Mouse (Mus musculus): ENCODE measurements around the gene Htra3. TPM values are rescaled to one million over a fixed set of nuclear protein-coding genes. Genes with fewer than 3 reads are reported as not detected.
A peak's percentile ranks its signal among the peaks of the same experiment; 100 is the strongest.

Htra3 gene
- polyA plus RNA-seq, 1 experiment = 6.9 TPM

- TF ChIP-seq POLR2A (IDR thresholded peaks at IDR 0.05; ENCODE audit: extremely low read depth, insufficient read depth, low read length) = no peak
- TF ChIP-seq CTCF (IDR thresholded peaks at IDR 0.05; ENCODE audit: extremely low read depth, insufficient read depth, low read length) = no peak
- H3K4me3 ChIP-seq (ENCODE audit: insufficient read depth, low read length) = no peak overlapping the region
- no peak overlapping the region for H3K27ac ChIP-seq (ENCODE audit: insufficient read depth, low read length)
- no peaks in the 10 kb centered on the region for H3K4me1 ChIP-seq (ENCODE audit: control insufficient read depth, insufficient read depth, low read length)
Measured at GRCm38 (mm10) chr5:35629333-35629732, 50.2 kb downstream of the Htra3 start.

GRCm38 (mm10) chr5:35628685-35629084 is 50.9 kb downstream of the Htra3 start:
- no peaks in the 10 kb centered on the region for H3K4me1 ChIP-seq (ENCODE audit: control insufficient read depth, insufficient read depth, low read length)
- H3K27ac ChIP-seq (ENCODE audit: insufficient read depth, low read length) = no peak overlapping the region

GRCm38 (mm10) chr5:35627307-35627840 is 52.2 kb downstream of the Htra3 start:
- Histone ChIP-seq H3K4me3 (ENCODE audit: insufficient read depth, low read length) (no peak overlapping the region), H3K4me1 (ENCODE audit: control insufficient read depth, insufficient read depth, low read length) (no peaks in the 10 kb centered on the region), H3K27ac (ENCODE audit: insufficient read depth, low read length) (no peak overlapping the region)
- TF ChIP-seq POLR2A (IDR thresholded peaks at IDR 0.05; ENCODE audit: extremely low read depth, insufficient read depth, low read length) (no peak), CTCF (IDR thresholded peaks at IDR 0.05; ENCODE audit: extremely low read depth, insufficient read depth, low read length) (peak; percentile 25)

More at GRCm38 (mm10) chr5:35628685-35629084, 50.9 kb downstream of the Htra3 start:
- H3K4me3 ChIP-seq (ENCODE audit: insufficient read depth, low read length) = no peak overlapping the region
- TF ChIP-seq POLR2A (IDR thresholded peaks at IDR 0.05; ENCODE audit: extremely low read depth, insufficient read depth, low read length) (no peak), CTCF (IDR thresholded peaks at IDR 0.05; ENCODE audit: extremely low read depth, insufficient read depth, low read length) (no peak)

- H3K4me1 ChIP-seq (ENCODE audit: control insufficient read depth, insufficient read depth, low read length) = no peaks in the 10 kb centered on the region
- no peak overlapping the region for H3K27ac ChIP-seq (ENCODE audit: insufficient read depth, low read length)
- no peak for TF ChIP-seq POLR2A (IDR thresholded peaks at IDR 0.05; ENCODE audit: extremely low read depth, insufficient read depth, low read length)
- H3K4me3 ChIP-seq (ENCODE audit: insufficient read depth, low read length) = no peak overlapping the region
Measured at GRCm38 (mm10) chr5:35626408-35626807, 53.2 kb downstream of the Htra3 start.

- TF ChIP-seq CTCF (IDR thresholded peaks at IDR 0.05; ENCODE audit: extremely low read depth, insufficient read depth, low read length) (no peak), POLR2A (IDR thresholded peaks at IDR 0.05; ENCODE audit: extremely low read depth, insufficient read depth, low read length) (no peak)
- H3K27ac ChIP-seq (ENCODE audit: insufficient read depth, low read length) = no peak overlapping the region
- H3K4me1 ChIP-seq (ENCODE audit: control insufficient read depth, insufficient read depth, low read length) = no peaks in the 10 kb centered on the region
- H3K4me3 ChIP-seq (ENCODE audit: insufficient read depth, low read length) = no peak overlapping the region
Measured at GRCm38 (mm10) chr5:35624751-35625239, 54.8 kb downstream of the Htra3 start.

- Histone ChIP-seq H3K4me3 (ENCODE audit: insufficient read depth, low read length) (no peak overlapping the region), H3K27ac (ENCODE audit: insufficient read depth, low read length) (no peak overlapping the region), H3K4me1 (ENCODE audit: control insufficient read depth, insufficient read depth, low read length) (no peaks in the 10 kb centered on the region)
- TF ChIP-seq POLR2A (IDR thresholded peaks at IDR 0.05; ENCODE audit: extremely low read depth, insufficient read depth, low read length) (no peak), CTCF (IDR thresholded peaks at IDR 0.05; ENCODE audit: extremely low read depth, insufficient read depth, low read length) (no peak)
Measured at GRCm38 (mm10) chr5:35623831-35624230, 55.8 kb downstream of the Htra3 start.

GRCm38 (mm10) chr5:35621114-35621513 is 58.5 kb downstream of the Htra3 start:
- Histone ChIP-seq H3K4me3 (ENCODE audit: insufficient read depth, low read length) (no peak overlapping the region), H3K27ac (ENCODE audit: insufficient read depth, low read length) (no peak overlapping the region), H3K4me1 (ENCODE audit: control insufficient read depth, insufficient read depth, low read length) (no peaks in the 10 kb centered on the region)
- TF ChIP-seq POLR2A (IDR thresholded peaks at IDR 0.05; ENCODE audit: extremely low read depth, insufficient read depth, low read length) (no peak), CTCF (IDR thresholded peaks at IDR 0.05; ENCODE audit: extremely low read depth, insufficient read depth, low read length) (no peak)

- H3K4me1 ChIP-seq (ENCODE audit: control insufficient read depth, insufficient read depth, low read length) = no peaks in the 10 kb centered on the region
- H3K27ac ChIP-seq (ENCODE audit: insufficient read depth, low read length) = no peak overlapping the region
- no peak for TF ChIP-seq POLR2A (IDR thresholded peaks at IDR 0.05; ENCODE audit: extremely low read depth, insufficient read depth, low read length)
- no peak for TF ChIP-seq CTCF (IDR thresholded peaks at IDR 0.05; ENCODE audit: extremely low read depth, insufficient read depth, low read length)
Measured at GRCm38 (mm10) chr5:35616943-35617342, 62.6 kb downstream of the Htra3 start.

GRCm38 (mm10) chr5:35612722-35613121 is 66.9 kb downstream of the Htra3 start:
- peaks cover 2% of the 10 kb centered on the region; the same call in 1 of the 2 replicates for H3K4me1 ChIP-seq (ENCODE audit: control insufficient read depth, insufficient read depth, low read length)
- no peak overlapping the region for H3K27ac ChIP-seq (ENCODE audit: insufficient read depth, low read length)
- no peak overlapping the region for H3K4me3 ChIP-seq (ENCODE audit: insufficient read depth, low read length)
- TF ChIP-seq POLR2A (IDR thresholded peaks at IDR 0.05; ENCODE audit: extremely low read depth, insufficient read depth, low read length) (no peak), CTCF (IDR thresholded peaks at IDR 0.05; ENCODE audit: extremely low read depth, insufficient read depth, low read length) (no peak)

More at GRCm38 (mm10) chr5:35616943-35617342, 62.6 kb downstream of the Htra3 start:
- H3K4me3 ChIP-seq (ENCODE audit: insufficient read depth, low read length) = no peak overlapping the region

- TF ChIP-seq POLR2A (IDR thresholded peaks at IDR 0.05; ENCODE audit: extremely low read depth, insufficient read depth, low read length) (no peak), CTCF (IDR thresholded peaks at IDR 0.05; ENCODE audit: extremely low read depth, insufficient read depth, low read length) (no peak)
- no peak overlapping the region for H3K27ac ChIP-seq (ENCODE audit: insufficient read depth, low read length)
- peaks cover 2% of the 10 kb centered on the region; the same call in 1 of the 2 replicates for H3K4me1 ChIP-seq (ENCODE audit: control insufficient read depth, insufficient read depth, low read length)
- no peak overlapping the region for H3K4me3 ChIP-seq (ENCODE audit: insufficient read depth, low read length)
Measured at GRCm38 (mm10) chr5:35611900-35612299, 67.7 kb downstream of the Htra3 start.
